Mouse (Mus musculus) MEL (cell line): Measurements from ENCODE around the gene BC016579.

Experiments
- BHLHE40 ChIP-seq: IDR thresholded peaks from 2 replicates; pipeline ENCODE4 v1.6.1; 2012; ENCODE audit warnings: low read depth, mild to moderate bottlenecking, inconsistent platforms, low read length, improper control_type of control experiment, borderline replicate concordance
- CTCF ChIP-seq, 3 experiments: IDR thresholded peaks in 2 of 3; conservative IDR thresholded peaks in 1 of 3; 2 replicates each; pipeline ENCODE4 v1.5.1; 2011 to 2012; ENCODE audit warnings: low read length in 3 of 3, low read depth in 2 of 3, mild to moderate bottlenecking in 2 of 3, improper control_type of control experiment in 1 of 3, inconsistent platforms in 1 of 3, mixed read lengths in 1 of 3, moderate library complexity in 1 of 3; ENCODE audit not compliant: control insufficient read depth in 1 of 3, insufficient read depth in 1 of 3, poor library complexity in 1 of 3, severe bottlenecking in 1 of 3
- EP300 ChIP-seq, 2 experiments: IDR thresholded peaks; 2 replicates each; pipeline ENCODE4 v1.6.1; 2011; ENCODE audit warnings: improper control_type of control experiment in 2 of 2, low read length in 2 of 2, low read depth in 1 of 2, mild to moderate bottlenecking in 1 of 2
- MAX ChIP-seq: IDR thresholded peaks from 2 replicates; pipeline ENCODE4 v1.6.1; 2011; ENCODE audit warnings: low read length, improper control_type of control experiment
- POLR2A ChIP-seq, 2 experiments: IDR thresholded peaks; 2 replicates each; pipeline ENCODE4 v1.6.1; 2011 to 2012; ENCODE audit warnings: low read length in 2 of 2, mild to moderate bottlenecking in 2 of 2, control low read depth in 1 of 2, improper control_type of control experiment in 1 of 2, low read depth in 1 of 2, moderate library complexity in 1 of 2; ENCODE audit not compliant: control insufficient read depth in 1 of 2, insufficient read depth in 1 of 2, poor library complexity in 1 of 2
- POLR2AphosphoS5 ChIP-seq: IDR thresholded peaks from 2 replicates; pipeline ENCODE4 v1.6.1; 2012; ENCODE audit warnings: low read depth, borderline replicate concordance, mild to moderate bottlenecking, inconsistent platforms, low read length, moderate library complexity, mixed read lengths
- TCF12 ChIP-seq: IDR thresholded peaks from 2 replicates; pipeline ENCODE4 v1.6.1; 2014; ENCODE audit warnings: low read depth, mild to moderate bottlenecking, inconsistent platforms, low read length, improper control_type of control experiment, moderate library complexity

DNA sequence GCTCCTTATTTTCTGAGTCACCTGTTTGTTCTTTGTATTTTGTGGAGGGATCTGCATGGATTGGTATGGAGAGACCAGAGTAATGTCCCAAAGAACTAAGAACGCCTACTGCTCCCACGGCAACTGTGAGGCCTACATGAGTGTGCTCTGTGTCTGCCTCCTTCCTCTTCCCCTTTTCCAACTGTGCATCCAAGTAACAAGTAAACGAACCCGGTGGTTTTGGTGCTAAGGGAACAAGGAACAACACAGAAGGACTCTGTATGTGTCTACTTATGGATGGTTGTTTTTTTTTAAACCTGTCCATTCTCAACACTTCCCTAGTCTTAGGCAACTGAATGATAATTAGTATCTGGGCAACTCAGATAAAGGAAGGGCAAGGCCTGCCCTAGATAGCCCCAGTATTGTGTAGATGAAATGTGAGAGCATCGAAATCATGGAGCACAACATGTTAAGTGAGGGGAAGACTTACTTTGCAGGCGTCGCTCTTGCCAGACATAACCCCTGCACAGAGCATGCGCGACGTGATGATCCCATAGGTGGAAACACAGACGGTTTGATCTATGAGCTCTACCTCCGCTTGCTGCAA is 3.8 kb upstream of the BC016579 start:
- TF ChIP-seq CTCF (IDR thresholded peaks at IDR 0.05 in 2 of 3, conservative IDR thresholded peaks at IDR 0.05 in 1 of 3; ENCODE audit: control insufficient read depth in 1 of 3, insufficient read depth in 1 of 3, low read depth in 2 of 3, low read length in 3 of 3, poor library complexity in 1 of 3, severe bottlenecking in 1 of 3) (no peak), POLR2AphosphoS5 (no peak), POLR2A (IDR thresholded peaks at IDR 0.05; ENCODE audit: control insufficient read depth in 1 of 2, insufficient read depth in 1 of 2, low read depth in 1 of 2, low read length in 2 of 2, poor library complexity in 1 of 2) (no peak), BHLHE40 (no peak), TCF12 (peak; percentile 40; the same call in 1 of the 2 replicates), EP300 (IDR thresholded peaks at IDR 0.05; ENCODE audit: low read depth in 1 of 2, low read length in 2 of 2) (peak; percentile 35 to 63; a peak in 3 of 4 replicates), MAX (no peak)
